Mouse (Mus musculus) myocyte (in vitro differentiated cells): ENCODE data around the gene Igfbp6.

ENCODE experiments used
- CEBPB ChIP-seq: IDR thresholded peaks from 2 replicates; pipeline ENCODE4 v1.6.1; 2011; ENCODE audit warnings: mild to moderate bottlenecking, moderate library complexity; ENCODE audit not compliant: poor library complexity, insufficient read depth, severe bottlenecking
- E2F4 ChIP-seq: IDR thresholded peaks from one replicate; pipeline ENCODE4 v1.6.1; 2011; ENCODE audit warnings: mild to moderate bottlenecking, control low read depth, moderate library complexity; ENCODE audit not compliant: insufficient read depth
- MAX ChIP-seq: IDR thresholded peaks from one replicate; pipeline ENCODE4 v1.6.1; 2011; ENCODE audit warnings: low read depth, mild to moderate bottlenecking, control low read depth
- POLR2A ChIP-seq: IDR thresholded peaks from one replicate; pipeline ENCODE4 v1.6.1; 2011; ENCODE audit warnings: low read depth, mild to moderate bottlenecking, control low read depth, moderate library complexity; ENCODE audit not compliant: insufficient read length
- SRF ChIP-seq: IDR thresholded peaks from one replicate; pipeline ENCODE4 v1.6.1; 2011; ENCODE audit warnings: low read depth; ENCODE audit not compliant: control insufficient read depth, insufficient read length
- TCF12 ChIP-seq: IDR thresholded peaks from one replicate; pipeline ENCODE4 v1.6.1; 2011; ENCODE audit warnings: mild to moderate bottlenecking, control low read depth; ENCODE audit not compliant: poor library complexity, insufficient read depth, severe bottlenecking
- USF1 ChIP-seq: IDR thresholded peaks from one replicate; pipeline ENCODE4 v1.6.1; 2011; ENCODE audit warnings: low read depth, mild to moderate bottlenecking, control low read depth, moderate library complexity

DNA sequence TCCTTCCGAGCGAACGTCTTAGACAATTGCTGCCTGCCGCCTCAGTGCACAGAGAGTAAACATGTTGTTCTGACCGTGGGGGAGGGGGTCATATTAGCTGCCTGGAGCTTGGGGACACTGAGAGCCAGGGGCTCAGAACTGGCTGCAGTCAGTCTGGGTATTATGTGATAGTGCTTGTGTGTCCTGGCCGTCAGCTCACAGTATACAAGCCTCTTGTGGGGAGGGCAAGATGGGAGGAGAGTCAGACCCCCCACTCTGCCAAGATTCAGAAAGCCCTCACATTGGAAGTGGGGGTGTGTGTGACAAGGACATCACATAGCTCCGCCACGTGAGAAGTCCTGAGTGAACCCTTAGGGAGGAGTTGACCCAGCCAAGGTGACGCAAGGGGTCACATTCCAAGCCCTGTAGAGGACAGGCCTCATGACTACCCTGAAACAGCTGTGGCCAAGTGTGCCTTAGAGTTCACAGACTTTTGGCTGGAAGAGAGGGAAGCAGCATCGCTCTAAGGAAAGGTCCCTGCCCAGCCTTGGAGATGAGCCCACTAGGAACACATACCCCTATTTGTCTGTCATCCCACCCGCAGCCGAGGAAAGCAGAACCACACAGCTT is 40.1 kb upstream of the Igfbp6 start:
- no peak for TF ChIP-seq E2F4
- peak; percentile 30 for TF ChIP-seq TCF12
- peak; percentile 78 for TF ChIP-seq POLR2A
- TF ChIP-seq MAX: peak; percentile 63
- TF ChIP-seq CEBPB: peak; percentile 91
- no peak for TF ChIP-seq SRF
- peak; percentile 72 for TF ChIP-seq USF1
